Mouse (Mus musculus) heart, embryonic 15.5 days (tissue): ENCODE results near the gene Dmrtc1b. TPM values are rescaled to one million over a fixed set of nuclear protein-coding genes. Genes with fewer than 3 reads are reported as not detected.
"Not testable (repeated sequence)": the region's sequence is repeated elsewhere in the genome, so short reads cannot be mapped to it uniquely, and the experiment has no call there.

Source experiments
- ATAC-seq: fragments of 200-750 bp; cut with Nextera tagmentation; replicated peaks from 2 replicates; pipeline ENCODE4 v1.8.0; 2017; ENCODE audit warnings: low read depth, moderate TSS enrichment; ENCODE audit not compliant: insufficient number of reproducible peaks, insufficient read depth, low FRiP score
- H3K27ac ChIP-seq: fragments of 300-500 bp; sonication (generic); 2 replicates; pipeline ENCODE4 v1.5.1; 2015; ENCODE audit warnings: mild to moderate bottlenecking, inconsistent platforms
- H3K27me3 ChIP-seq: fragments of 300-500 bp; sonication (generic); 2 replicates; pipeline ENCODE4 v1.6.1; 2015; ENCODE audit warnings: inconsistent platforms
- H3K36me3 ChIP-seq: fragments of 300-500 bp; sonication (generic); 2 replicates; pipeline ENCODE4 v1.6.1; 2015; ENCODE audit warnings: mild to moderate bottlenecking, inconsistent platforms
- H3K4me1 ChIP-seq: fragments of 300-500 bp; sonication (generic); replicated peaks from 2 replicates; pipeline ENCODE4 v1.6.1; 2015; ENCODE audit warnings: inconsistent platforms
- H3K4me2 ChIP-seq: fragments of 300-500 bp; sonication (generic); 2 replicates; pipeline ENCODE4 v1.6.1; 2015; ENCODE audit warnings: inconsistent platforms, mild to moderate bottlenecking, moderate library complexity
- H3K4me3 ChIP-seq: fragments of 300-500 bp; sonication (generic); 2 replicates; pipeline ENCODE4 v1.5.1; 2015; ENCODE audit warnings: mild to moderate bottlenecking, inconsistent platforms
- H3K9ac ChIP-seq: fragments of 300-500 bp; sonication (generic); 2 replicates; pipeline ENCODE4 v1.6.1; 2015; ENCODE audit warnings: mild to moderate bottlenecking, inconsistent platforms
- H3K9me3 ChIP-seq: fragments of 300-500 bp; sonication (generic); replicated peaks from 2 replicates; pipeline ENCODE4 v1.6.1; 2016; ENCODE audit warnings: inconsistent platforms
- WGBS: fragments of 180-500 bp; shearing (Covaris S2); methylation state at CpG from one replicate; pipeline ENCODE4 v1.1.7; 2015; ENCODE audit warnings: mixed read lengths; 5-methylcytosine and 5-hydroxymethylcytosine counted together
- polyA plus RNA-seq: library from polyadenylated mRNA; unstranded; fragments of >200 nt; fragmentation: Nextera tagmentation; extraction: Ambion mirVana; gene quantifications from 2 replicates; pipeline ENCODE4 v1.2.1, GENCODE M21; 2015

Gene Dmrtc1b
- polyA plus RNA-seq = not detected in 2 replicates

- WGBS = 71% methylated on average over 10 of the region's 10 CpGs
- ATAC-seq, H3K27me3 ChIP-seq, H3K27ac ChIP-seq, H3K4me3 ChIP-seq, H3K36me3 ChIP-seq, H3K9me3 ChIP-seq, H3K4me2 ChIP-seq, H3K9ac ChIP-seq, H3K4me1 ChIP-seq: not testable (repeated sequence)
Observed at GRCm38 (mm10) chrX:102707535-102707934, at the start of gene Dmrtc1b, which contains the start of gene Gm9112. Gene Dmrtc1b (plus strand): TSS chrX:102707865. Gene Gm9112 (minus strand): TSS chrX:102707635.

- 19% methylated on average over 3 of the region's 3 CpGs for WGBS
- H3K9ac ChIP-seq = no peak overlapping the region
- no peaks in the 10 kb centered on the region for H3K36me3 ChIP-seq
- H3K4me3 ChIP-seq = no peak overlapping the region
- no peaks in the 10 kb centered on the region for H3K4me1 ChIP-seq
- no peaks in the 10 kb centered on the region for H3K27me3 ChIP-seq
- H3K27ac ChIP-seq = no peak overlapping the region
- H3K9me3 ChIP-seq = no peaks in the 10 kb centered on the region
- no peak for ATAC-seq
- no peak overlapping the region for H3K4me2 ChIP-seq
Observed at GRCm38 (mm10) chrX:102660712-102661111, 47.0 kb upstream of the Dmrtc1b start.

GRCm38 (mm10) chrX:102666641-102667040 is 41.0 kb upstream of the Dmrtc1b start:
- Histone ChIP-seq H3K4me2 (no peak overlapping the region), H3K9me3 (no peaks in the 10 kb centered on the region), H3K4me1 (no peaks in the 10 kb centered on the region), H3K27ac (no peak overlapping the region), H3K27me3 (no peaks in the 10 kb centered on the region), H3K36me3 (no peaks in the 10 kb centered on the region), H3K9ac (no peak overlapping the region), H3K4me3 (no peak overlapping the region)
- WGBS = 52% methylated on average over 2 of the region's 2 CpGs
- ATAC-seq = no peak

- not testable (repeated sequence) for H3K27ac ChIP-seq, H3K9ac ChIP-seq, H3K9me3 ChIP-seq, H3K4me3 ChIP-seq, H3K36me3 ChIP-seq, H3K27me3 ChIP-seq, ATAC-seq, H3K4me2 ChIP-seq, H3K4me1 ChIP-seq
- 50% methylated on average over 3 of the region's 3 CpGs for WGBS
Observed at GRCm38 (mm10) chrX:102684706-102685105, 23.0 kb upstream of the Dmrtc1b start.

GRCm38 (mm10) chrX:102686872-102687271 is 20.8 kb upstream of the Dmrtc1b start, which contains the start of gene Gm3880:
Gene Gm3880 (minus strand): TSS chrX:102686972.
- not testable (repeated sequence) for H3K9me3 ChIP-seq, H3K4me1 ChIP-seq, ATAC-seq, H3K4me2 ChIP-seq, H3K9ac ChIP-seq, H3K27ac ChIP-seq, H3K4me3 ChIP-seq, H3K27me3 ChIP-seq, H3K36me3 ChIP-seq
- 78% methylated on average over 5 of the region's 5 CpGs for WGBS

GRCm38 (mm10) chrX:102689252-102689651 is 18.4 kb upstream of the Dmrtc1b start:
- H3K27ac ChIP-seq, H3K9me3 ChIP-seq, H3K4me3 ChIP-seq, H3K4me1 ChIP-seq, H3K9ac ChIP-seq, ATAC-seq, H3K36me3 ChIP-seq, H3K4me2 ChIP-seq, H3K27me3 ChIP-seq: not testable (repeated sequence)
- 19% methylated on average over 4 of the region's 4 CpGs for WGBS

GRCm38 (mm10) chrX:102700636-102701035 is 7.0 kb upstream of the Dmrtc1b start:
- not testable (repeated sequence) for H3K9ac ChIP-seq, H3K36me3 ChIP-seq, H3K4me1 ChIP-seq, ATAC-seq, H3K9me3 ChIP-seq, H3K4me3 ChIP-seq, H3K27me3 ChIP-seq, H3K27ac ChIP-seq, H3K4me2 ChIP-seq
- WGBS = 64% methylated on average over 3 of the region's 3 CpGs

GRCm38 (mm10) chrX:102724226-102724625 is 16.6 kb downstream of the Dmrtc1b start:
- H3K36me3 ChIP-seq, ATAC-seq, H3K27ac ChIP-seq, H3K27me3 ChIP-seq, H3K9ac ChIP-seq, H3K9me3 ChIP-seq, H3K4me3 ChIP-seq, H3K4me2 ChIP-seq, H3K4me1 ChIP-seq: not testable (repeated sequence)
- WGBS = 79% methylated on average over 6 of the region's 6 CpGs

Other genes starting within 250 kb of the Dmrtc1b start
- gene Hdac8, start 202.5 kb upstream of the Dmrtc1b start, polyA plus RNA-seq = 5.4 and 6.1 TPM in 2 replicates
- 9.6 and 10.5 TPM in 2 replicates for gene Phka1, start 63.6 kb upstream of the Dmrtc1b start, polyA plus RNA-seq
- gene Gm3880, start 20.9 kb upstream of the Dmrtc1b start, polyA plus RNA-seq = not detected in 2 replicates
- gene Gm9112, start 230 bp upstream of the Dmrtc1b start, polyA plus RNA-seq = not detected in 2 replicates
- gene Dmrtc1c1, start 95.1 kb downstream of the Dmrtc1b start, polyA plus RNA-seq = not detected in 2 replicates
- gene Dmrtc1c2, start 146.8 kb downstream of the Dmrtc1b start, polyA plus RNA-seq = not detected in 2 replicates
- gene 1700031F05Rik, start 160.1 kb downstream of the Dmrtc1b start, polyA plus RNA-seq = not detected in 2 replicates
- 0.33 and 0.66 TPM in 2 replicates for gene Dmrtc1a, start 200.8 kb downstream of the Dmrtc1b start, polyA plus RNA-seq
- not detected in 2 replicates for gene 1700011M02Rik, start 201.0 kb downstream of the Dmrtc1b start, polyA plus RNA-seq
- gene 1700018G05Rik, start 220.5 kb downstream of the Dmrtc1b start, polyA plus RNA-seq = not detected in 2 replicates